8 mouse cellular contexts compared by ENCODE assay signal in the genomic region with DNA sequence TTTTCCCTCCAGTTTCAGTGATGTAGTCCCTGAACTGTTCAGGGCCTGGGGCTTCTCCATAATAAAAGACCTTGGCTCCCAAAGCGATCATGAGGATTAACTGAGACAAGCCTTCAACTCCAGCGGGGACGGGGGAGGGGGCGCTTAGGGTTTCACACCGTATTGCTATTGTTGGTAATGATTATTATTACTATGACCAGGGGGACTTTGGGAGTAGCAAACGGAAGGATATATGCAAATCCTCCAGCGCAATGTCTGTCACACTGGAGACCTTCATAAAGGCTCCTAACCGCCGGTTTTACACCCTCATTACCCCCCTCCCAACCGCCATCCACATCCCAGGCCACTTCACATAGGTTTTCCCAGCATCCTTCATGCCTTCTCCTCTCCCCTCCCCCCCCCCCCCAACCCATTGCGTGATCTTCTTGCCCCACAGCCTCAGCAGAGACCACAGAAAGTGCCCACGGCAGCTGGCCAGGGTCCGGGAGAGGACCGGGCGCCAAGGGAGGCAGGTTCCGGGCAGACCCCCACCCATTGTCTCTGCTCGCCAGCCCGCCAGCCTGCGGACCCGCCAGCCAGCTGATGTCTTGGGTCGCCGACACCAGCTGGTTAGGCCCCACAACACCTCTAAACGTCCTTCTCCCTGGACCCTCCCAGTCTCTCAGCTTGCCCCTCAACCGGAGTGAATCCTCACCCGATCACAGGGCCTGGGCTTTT. TPM values are rescaled to one million over a fixed set of nuclear protein-coding genes. Genes with fewer than 3 reads are reported as not detected.
DNase-seq lines count a peak whose midpoint lies in the region; ATAC-seq lines count a peak whose summit lies in the region.

No protein-coding gene starts in this region.

- peak overlapping the region; percentile 54 for H3K4me3 ChIP-seq in heart, embryonic 13.5 days
- H3K4me3 ChIP-seq in forebrain, embryonic 16.5 days (replicated peaks; ENCODE audit: low read length), result peak overlapping the region; percentile 42
- H3K4me3 ChIP-seq in midbrain, embryonic 10.5 days, result peak overlapping the region; percentile 53

- peak overlapping the region; percentile 84 for H3K9ac ChIP-seq in heart, embryonic 13.5 days
- H3K9ac ChIP-seq in forebrain, embryonic 16.5 days (replicated peaks; ENCODE audit: low read depth, low read length), result peak overlapping the region; percentile 70

- H3K9me3 ChIP-seq in heart, embryonic 13.5 days, result peaks cover 3% of the 10 kb centered on the region; the same call in 1 of the 2 replicates
- H3K9me3 ChIP-seq in forebrain, embryonic 16.5 days (ENCODE audit: control insufficient read depth, low read length), result peaks cover 3% of the 10 kb centered on the region; the same call in 1 of the 2 replicates
- no peaks in the 10 kb centered on the region for H3K9me3 ChIP-seq in midbrain, embryonic 10.5 days (replicated peaks)

- DNase-seq in heart, postnatal 10 days, result no peak
- DNase-seq in Muller cell, postnatal 12 days (ENCODE audit: inconsistent ontology term), result peak; percentile 39
- peak; percentile 82 for DNase-seq in midbrain, embryonic 10.5 days (ENCODE audit: low spot score)
- DNase-seq in layer of hippocampus, postnatal 25 days (ENCODE audit: extremely low spot score in 1 of 2, low spot score in 1 of 2), result no peak
- no peak for DNase-seq in layer of hippocampus, adult 9-10 months (ENCODE audit: low spot score)
- DNase-seq in layer of hippocampus, adult 9-11 months, result no peak

- H3K36me3 ChIP-seq in heart, embryonic 13.5 days, result no peaks in the 10 kb centered on the region
- no peaks in the 10 kb centered on the region for H3K36me3 ChIP-seq in forebrain, embryonic 16.5 days (ENCODE audit: control insufficient read depth, insufficient read depth)
- H3K36me3 ChIP-seq in midbrain, embryonic 10.5 days, result no peaks in the 10 kb centered on the region

- no peak for ATAC-seq in heart, embryonic 13.5 days (ENCODE audit: extremely low read depth, insufficient number of reproducible peaks, low FRiP score, low TSS enrichment)
- peak; percentile 84 for ATAC-seq in forebrain, embryonic 16.5 days

- H3K27ac ChIP-seq in heart, embryonic 13.5 days (replicated peaks), result peak overlapping the region; percentile 63
- peak overlapping the region; percentile 94 for H3K27ac ChIP-seq in forebrain, embryonic 16.5 days (ENCODE audit: low read length)
- peak overlapping the region; percentile 92 for H3K27ac ChIP-seq in midbrain, embryonic 10.5 days (replicated peaks)

- H3K27me3 ChIP-seq in heart, embryonic 13.5 days (replicated peaks), result peaks cover 12% of the 10 kb centered on the region
- H3K27me3 ChIP-seq in forebrain, embryonic 16.5 days (replicated peaks; ENCODE audit: control insufficient read depth, insufficient read depth, low read length), result no peaks in the 10 kb centered on the region
- peaks cover 26% of the 10 kb centered on the region for H3K27me3 ChIP-seq in midbrain, embryonic 10.5 days (ENCODE audit: low read depth, poor library complexity, severe bottlenecking)

- H3K4me1 ChIP-seq in heart, embryonic 13.5 days, result peaks cover 24% of the 10 kb centered on the region
- H3K4me1 ChIP-seq in forebrain, embryonic 16.5 days (replicated peaks; ENCODE audit: control insufficient read depth, insufficient read depth, low read length), result peaks cover 27% of the 10 kb centered on the region
- H3K4me1 ChIP-seq in midbrain, embryonic 10.5 days, result peaks cover 43% of the 10 kb centered on the region

- intact Hi-C loops in heart, postnatal 10 days (cut with DNase I), result no loop called here

- WGBS in heart, embryonic 13.5 days, result 3% methylated on average over 25 of the region's 25 CpGs
- WGBS in forebrain, embryonic 16.5 days, result 1% methylated on average over 23 of the region's 25 CpGs
- WGBS in midbrain, embryonic 10.5 days, result 1% methylated on average over 25 of the region's 25 CpGs

- peak overlapping the region; percentile 76 for H3K4me2 ChIP-seq in heart, embryonic 13.5 days
- peak overlapping the region; percentile 66 for H3K4me2 ChIP-seq in forebrain, embryonic 16.5 days (ENCODE audit: low read length)

RNA-seq across cellular contexts. Expression of a gene that starts 9.9 kb away (rescaled TPM):
- 28.3 and 29.2 TPM in 2 replicates for polyA plus RNA-seq in heart, embryonic 13.5 days (2015; fragmentation: Nextera tagmentation; extraction: Ambion mirVana)
- 10 to 100 TPM; 23.5 to 25.3 TPM for total RNA-seq in heart, postnatal 10 days (2021)
- polyA plus RNA-seq in forebrain, embryonic 16.5 days (2015; fragmentation: Nextera tagmentation; extraction: Ambion mirVana), result 73.3 and 83.6 TPM in 2 replicates
- 67.4 and 88.4 TPM in 2 replicates for polyA plus RNA-seq in midbrain, embryonic 10.5 days (2016; fragmentation: Nextera tagmentation; extraction: Ambion mirVana)
- 10 to 100 TPM; 46.4 to 51.4 TPM for total RNA-seq in layer of hippocampus, postnatal 25 days (2021)

RNA-seq across cellular contexts. Expression of a gene that starts 18.4 kb away (rescaled TPM):
- polyA plus RNA-seq in heart, embryonic 13.5 days (2015; fragmentation: Nextera tagmentation; extraction: Ambion mirVana), result 38.0 and 41.5 TPM in 2 replicates
- total RNA-seq in heart, postnatal 10 days (2021), result 100 to 1,000 TPM in 1 of 2 experiments, 10 to 100 TPM in 1; 82.6 to 106 TPM
- 10.0 and 10.4 TPM in 2 replicates for polyA plus RNA-seq in forebrain, embryonic 16.5 days (2015; fragmentation: Nextera tagmentation; extraction: Ambion mirVana)
- 3.0 and 5.1 TPM in 2 replicates for polyA plus RNA-seq in midbrain, embryonic 10.5 days (2016; fragmentation: Nextera tagmentation; extraction: Ambion mirVana)
- total RNA-seq in layer of hippocampus, postnatal 25 days (2021), result 10 to 100 TPM; 39.1 to 44.3 TPM

RNA-seq across cellular contexts. Expression of a gene that starts 53.5 kb away (rescaled TPM):
- 13.2 and 15.7 TPM in 2 replicates for polyA plus RNA-seq in heart, embryonic 13.5 days (2015; fragmentation: Nextera tagmentation; extraction: Ambion mirVana)
- total RNA-seq in heart, postnatal 10 days (2021), result 10 to 100 TPM; 13.6 to 16.3 TPM
- polyA plus RNA-seq in forebrain, embryonic 16.5 days (2015; fragmentation: Nextera tagmentation; extraction: Ambion mirVana), result 16.2 and 16.7 TPM in 2 replicates
- 14.2 and 15.9 TPM in 2 replicates for polyA plus RNA-seq in midbrain, embryonic 10.5 days (2016; fragmentation: Nextera tagmentation; extraction: Ambion mirVana)
- 10 to 100 TPM; 17.7 to 18.7 TPM for total RNA-seq in layer of hippocampus, postnatal 25 days (2021)

Comparison
In these comparisons a context has a peak if more than half of its experiments do, and no peak if none do; other contexts are left out.
1. DNase-seq: peak in Muller cell, postnatal 12 days (single experiment) and midbrain, embryonic 10.5 days (single experiment); none in heart, postnatal 10 days (0 of 2), layer of hippocampus, postnatal 25 days (0 of 2), layer of hippocampus, adult 9-10 months (single experiment) and layer of hippocampus, adult 9-11 months (single experiment).
2. Peak in every context shown above with its lines, with median percentiles within 50 percentile points of each other: H3K27ac ChIP-seq and H3K4me3 ChIP-seq.